In genomic region chr15:77956404-77956901, GRCm38 (mm10) we compare ENCODE assay signal across 8 mouse cellular contexts. TPM values are rescaled to one million over a fixed set of nuclear protein-coding genes. Genes with fewer than 3 reads are reported as not detected.
DNase-seq lines count a peak whose midpoint lies in the region; ATAC-seq lines count a peak whose summit lies in the region.

Gene Foxred2 (minus strand): TSS chr15:77956722.

- H3K4me3 ChIP-seq in embryonic facial prominence, embryonic 15.5 days (replicated peaks) = peak within 1 kb of the TSS; percentile 61

- no peak within 1 kb of the TSS for H3K27ac ChIP-seq in embryonic facial prominence, embryonic 15.5 days (replicated peaks)

- H3K4me2 ChIP-seq in embryonic facial prominence, embryonic 15.5 days (replicated peaks) = peak within 1 kb of the TSS; percentile 88

- peak within 1 kb of the TSS; percentile 37 for H3K9ac ChIP-seq in embryonic facial prominence, embryonic 15.5 days

- peaks cover 8% of the 10 kb centered on the region for H3K27me3 ChIP-seq in embryonic facial prominence, embryonic 15.5 days

- H3K36me3 ChIP-seq in embryonic facial prominence, embryonic 15.5 days = peaks cover 34% of the 10 kb centered on the region

- under 1% methylated on average over 39 of the region's 39 CpGs for WGBS in embryonic facial prominence, embryonic 15.5 days

- ATAC-seq in embryonic facial prominence, embryonic 15.5 days (ENCODE audit: insufficient number of reproducible peaks, low FRiP score, low TSS enrichment, low read depth) = peak; percentile 88

- H3K4me1 ChIP-seq in embryonic facial prominence, embryonic 15.5 days = peaks cover 26% of the 10 kb centered on the region

- DNase-seq in 3134 (ENCODE audit: extremely low read depth, insufficient read length, low spot score) (peak; percentile 82), liver (peak; percentile 83)
- DNase-seq in adrenal gland, postnatal 36 days = peak; percentile 90 to 94
- peak; percentile 57 for DNase-seq in heart, adult 8-10 months (ENCODE audit: low spot score)
- DNase-seq in kidney, adult 9 months = peak; percentile 87
- DNase-seq in monocyte, adult 2 months (ENCODE audit: low read depth in 1 of 2, low spot score in 2 of 2) = peak; percentile 63 to 84
- DNase-seq in spleen, postnatal 4 days (ENCODE audit: low spot score in 2 of 2) = peak; percentile 86 to 90

- H3K9me3 ChIP-seq in embryonic facial prominence, embryonic 15.5 days (replicated peaks) = no peaks in the 10 kb centered on the region

RNA-seq across cellular contexts. Expression of gene Foxred2, which starts in this region (rescaled TPM):
- 1 to 10 TPM; 2.7 TPM for total RNA-seq in adrenal gland, postnatal 36 days (2021)
- 4.9 and 6.1 TPM in 2 replicates for polyA plus RNA-seq in embryonic facial prominence, embryonic 15.5 days (2015; fragmentation: Nextera tagmentation; extraction: Ambion mirVana)
- under 1 TPM; 0.27 to 0.53 (median 0.39) TPM for total RNA-seq in heart, adult 8-10 months (2022)

Comparison
In these comparisons a context has a peak if more than half of its experiments do, and no peak if none do; other contexts are left out.
1. Peak in DNase-seq in heart, adult 8-10 months; RNA of the gene not detected or under 1 TPM.